Mouse (Mus musculus) spleen, adult 18-20 months (tissue): Measurements from ENCODE around the gene Dusp22.

ENCODE experiments used
- DNase-seq, 2 experiments: peaks; one replicate each; pipeline ENCODE4 v3.0.0; 2022; ENCODE audit warnings: mixed read lengths in 2 of 2

The Dusp22 gene

DNA sequence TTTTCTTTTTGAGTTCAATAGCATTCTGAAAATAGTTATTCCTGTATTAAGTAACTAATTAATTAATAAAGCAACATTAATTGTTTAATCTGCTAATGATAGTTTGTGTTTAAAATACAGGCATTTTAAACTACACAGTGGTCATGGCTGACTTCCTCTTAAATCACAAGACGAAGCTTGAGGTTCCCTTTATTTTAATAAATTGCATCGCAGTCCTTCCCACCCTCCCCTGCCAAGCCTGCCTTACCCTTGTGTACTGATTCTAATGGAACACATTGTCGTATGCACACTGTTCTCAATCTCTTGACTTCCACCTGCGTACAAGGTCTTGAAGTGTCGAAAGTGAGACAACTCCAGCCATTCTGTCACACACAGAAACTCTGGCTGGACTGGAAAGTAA lies 14.1 kb downstream of the Dusp22 start:
- no peak for DNase-seq

DNA sequence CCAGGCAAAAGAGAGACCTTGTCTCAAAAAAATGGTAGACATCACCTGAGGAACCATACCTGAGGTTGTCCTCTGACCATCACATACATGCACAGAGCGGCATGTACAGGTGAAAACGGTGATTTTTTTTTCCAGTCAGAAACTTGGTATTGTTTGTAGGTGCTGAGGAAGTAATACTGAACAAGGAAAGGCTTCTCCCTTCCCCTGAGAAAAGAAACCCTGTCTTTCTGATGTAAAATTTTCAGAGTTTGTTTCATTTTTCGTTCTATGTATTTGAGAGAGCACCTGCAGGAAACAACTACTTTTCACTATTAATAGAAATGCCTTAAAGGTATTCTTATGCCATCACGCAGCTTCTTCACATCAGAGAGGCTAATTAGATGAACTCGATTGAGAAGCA lies 19.0 kb downstream of the Dusp22 start:
- no peak for DNase-seq

DNA sequence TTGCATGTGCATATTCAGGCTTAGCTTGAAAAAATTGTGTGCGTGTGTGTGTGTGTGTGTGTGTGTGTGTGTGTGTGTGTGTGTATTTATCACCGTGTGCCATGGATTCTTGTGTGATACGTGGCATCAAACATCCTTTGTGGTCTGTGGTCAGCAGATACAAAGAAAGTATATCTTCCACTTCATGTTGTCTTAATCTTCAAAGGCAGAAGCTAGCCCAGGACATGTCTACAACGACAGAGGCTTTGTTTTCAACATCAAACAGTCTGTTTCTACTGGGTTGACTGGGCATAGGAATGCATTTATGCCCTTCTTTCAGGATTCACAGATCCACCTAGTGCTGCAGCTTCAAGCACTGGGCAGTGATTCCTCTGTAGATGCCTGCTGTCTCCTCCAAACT lies 22.1 kb downstream of the Dusp22 start:
- DNase-seq, result no peak

DNA sequence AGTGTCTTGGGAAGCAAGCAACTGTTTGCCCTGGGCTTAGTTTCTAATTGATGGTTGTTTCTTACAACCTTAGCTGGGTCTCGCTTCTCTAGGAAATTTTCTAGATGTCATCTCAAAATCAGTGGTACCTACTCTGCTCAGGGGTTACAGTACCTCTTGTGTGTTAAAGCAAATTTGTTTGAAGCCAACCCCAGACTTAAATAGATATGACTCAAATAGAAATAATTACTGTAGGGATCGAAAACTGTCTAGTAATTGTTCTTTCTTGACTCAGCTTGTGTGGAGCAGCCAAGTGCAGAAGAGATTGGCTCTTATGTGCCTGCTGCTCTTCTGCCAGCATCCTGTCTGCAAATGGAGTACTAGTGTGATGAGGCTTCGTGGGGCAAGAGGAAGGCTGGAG lies 22.5 kb downstream of the Dusp22 start:
- no peak for DNase-seq

DNA sequence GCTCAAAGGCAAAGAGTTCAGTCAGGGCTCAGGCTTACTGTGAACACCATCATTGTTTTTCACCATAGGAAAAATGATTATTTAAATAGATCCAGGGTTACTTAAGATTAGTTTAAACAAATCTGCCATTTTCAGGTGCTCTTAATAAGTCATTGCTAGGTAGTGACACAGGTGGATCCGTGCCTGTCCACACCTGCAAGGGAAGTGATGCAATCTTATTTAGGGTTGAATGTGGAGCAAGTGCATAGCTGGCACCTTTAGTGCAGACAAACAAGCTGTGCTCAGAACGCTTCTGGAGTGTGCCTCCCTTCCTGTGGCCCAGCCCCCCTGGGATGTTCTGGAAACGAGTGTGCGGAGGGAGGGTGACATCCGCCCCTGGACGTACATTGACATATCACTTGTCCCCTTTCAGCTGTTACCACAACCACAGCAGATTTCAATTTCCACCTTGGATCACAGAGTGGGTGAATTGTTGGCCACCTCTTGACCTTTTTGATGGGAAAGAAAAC lies 24.9 kb downstream of the Dusp22 start:
- no peak for DNase-seq

DNA sequence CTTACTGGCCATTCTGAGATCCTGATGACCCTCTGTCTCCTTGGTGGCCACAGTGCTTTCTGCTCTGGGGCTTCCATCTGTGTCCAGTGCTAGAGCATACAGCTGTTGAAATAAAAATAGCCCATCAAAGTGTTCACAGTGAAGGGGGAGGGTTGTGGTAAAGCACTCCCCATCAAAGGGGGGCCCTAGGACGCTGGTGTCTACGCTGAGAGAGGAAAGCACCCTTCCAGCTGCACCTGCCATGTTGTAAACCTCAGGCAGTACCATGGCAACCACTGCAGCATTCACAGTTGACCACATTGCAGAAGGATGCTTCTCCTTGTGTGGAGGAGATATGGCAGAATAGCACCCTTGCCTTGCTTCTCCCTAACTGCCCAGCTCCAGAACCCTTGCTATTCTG lies 26.2 kb downstream of the Dusp22 start:
- DNase-seq, result no peak

DNA sequence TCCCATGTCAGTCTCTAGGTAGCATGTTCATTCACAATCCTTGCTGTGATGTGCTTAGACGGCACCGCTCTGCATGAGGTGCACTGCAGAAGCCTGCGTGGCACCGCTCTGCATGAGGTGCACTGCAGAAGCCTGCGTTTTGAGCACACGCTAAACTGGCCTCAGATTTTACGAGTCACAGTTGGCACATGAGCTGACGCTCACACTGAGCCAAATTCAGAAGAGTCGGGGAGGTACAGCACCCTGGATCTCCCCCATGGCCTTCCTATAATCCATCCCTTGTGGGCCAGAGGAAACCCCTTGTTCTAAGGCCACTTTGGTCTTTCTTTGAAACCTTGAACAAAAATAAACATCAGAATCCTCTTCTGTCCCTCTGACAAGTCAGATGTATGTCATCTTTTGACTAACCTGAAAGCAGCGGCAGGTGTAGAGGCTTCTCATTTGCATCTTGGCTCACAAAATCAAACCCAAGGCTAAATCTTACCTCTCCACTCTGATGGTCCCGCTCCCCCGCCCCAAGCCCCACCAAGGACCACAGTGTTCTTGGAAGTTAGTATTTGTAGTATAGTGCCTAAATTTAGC lies 28.3 kb downstream of the Dusp22 start:
- DNase-seq, result no peak

DNA sequence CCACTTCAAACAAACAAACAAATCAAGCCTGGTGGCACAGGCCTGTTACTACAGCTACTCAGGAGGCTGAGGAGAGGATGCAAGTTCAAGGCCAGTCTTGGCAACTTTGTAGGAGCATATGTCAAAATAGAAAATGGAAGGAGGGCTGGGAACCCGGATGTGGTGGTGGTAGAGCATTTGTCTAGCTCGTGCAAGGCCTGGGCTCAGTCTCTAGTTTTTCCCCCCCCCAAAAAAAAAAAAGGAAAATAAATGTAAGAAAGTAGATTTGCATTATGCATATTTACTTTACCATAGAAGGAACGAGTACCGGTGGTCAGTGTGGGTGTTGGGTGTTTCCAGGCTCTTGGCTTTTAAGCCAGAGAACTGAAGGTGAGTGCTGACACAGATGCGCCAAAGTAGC lies 29.7 kb downstream of the Dusp22 start:
- no peak for DNase-seq

DNA sequence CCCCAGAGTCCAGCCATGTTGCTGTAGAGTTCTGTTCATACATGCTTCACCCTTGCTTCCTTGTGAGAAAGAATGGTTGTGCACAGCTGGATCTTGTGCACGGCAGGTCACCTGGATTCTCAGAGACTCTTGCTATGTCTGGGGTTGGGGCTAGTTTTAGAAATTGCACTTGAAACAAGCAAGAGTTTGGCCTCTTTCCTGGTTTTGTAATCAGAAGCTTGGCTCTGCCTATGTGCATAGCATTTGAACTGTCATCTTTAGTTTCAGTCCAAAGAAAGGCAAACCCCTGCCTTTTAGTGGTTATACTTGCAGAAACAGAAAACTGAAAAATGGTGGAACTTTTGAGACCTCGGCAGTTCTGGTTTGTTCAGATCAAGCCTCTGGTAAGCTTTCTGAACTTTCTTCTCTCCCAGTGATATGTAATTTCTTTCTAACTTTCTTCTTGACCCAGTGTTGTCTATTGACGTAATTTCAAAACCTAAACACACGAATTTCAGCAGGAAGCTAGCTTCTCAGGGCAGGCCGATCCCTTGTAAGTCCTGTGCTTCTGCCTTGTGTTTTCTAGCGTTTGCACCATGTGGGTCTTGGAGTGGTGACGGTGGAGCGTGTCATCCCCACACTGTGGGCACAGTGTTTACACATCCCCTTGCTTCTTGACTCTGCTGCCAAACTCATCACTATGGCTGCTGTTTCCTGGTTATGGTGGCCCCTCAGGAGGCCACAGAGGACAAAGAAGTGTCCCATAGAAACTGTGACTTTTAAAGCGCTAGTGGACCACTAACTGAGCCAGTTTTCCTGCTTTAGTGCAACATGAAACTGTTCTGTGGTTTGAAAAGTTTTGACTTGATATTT lies 31.9 kb downstream of the Dusp22 start:
- DNase-seq, result no peak

DNA sequence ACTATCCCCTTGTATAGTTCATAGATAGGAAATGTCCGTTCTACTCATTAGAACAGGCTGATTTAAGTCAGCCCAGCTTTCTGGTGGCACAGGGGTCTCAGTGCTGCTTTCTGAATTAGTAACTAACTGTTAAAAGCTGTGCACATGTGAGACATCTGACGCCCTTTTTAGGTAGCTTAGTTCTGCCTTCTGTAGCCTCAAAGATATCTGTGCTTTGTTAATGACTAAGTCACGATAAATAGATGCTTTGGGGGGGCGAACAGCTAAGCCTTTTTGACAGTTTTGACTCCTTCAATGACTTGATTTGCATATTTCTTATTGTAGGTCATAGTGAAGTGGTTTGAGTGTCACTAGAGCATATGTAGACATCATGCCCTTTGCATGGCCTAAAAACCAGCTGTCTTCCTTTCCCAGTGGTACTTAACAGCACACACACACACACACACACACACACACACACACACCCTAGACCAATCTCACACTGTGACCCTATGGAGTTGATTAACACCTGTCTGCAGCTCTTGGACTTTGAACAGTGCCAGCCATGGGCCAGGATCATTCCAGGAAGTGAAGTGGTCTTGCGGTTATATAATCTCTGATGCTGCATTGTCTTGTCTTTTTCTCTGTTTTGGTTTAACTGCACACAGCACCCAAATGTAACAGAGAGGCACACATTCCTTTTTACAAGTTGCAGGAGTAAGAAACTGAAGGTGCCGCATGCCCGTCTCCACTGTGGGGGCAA lies 33.0 kb downstream of the Dusp22 start:
- DNase-seq, result no peak

DNA sequence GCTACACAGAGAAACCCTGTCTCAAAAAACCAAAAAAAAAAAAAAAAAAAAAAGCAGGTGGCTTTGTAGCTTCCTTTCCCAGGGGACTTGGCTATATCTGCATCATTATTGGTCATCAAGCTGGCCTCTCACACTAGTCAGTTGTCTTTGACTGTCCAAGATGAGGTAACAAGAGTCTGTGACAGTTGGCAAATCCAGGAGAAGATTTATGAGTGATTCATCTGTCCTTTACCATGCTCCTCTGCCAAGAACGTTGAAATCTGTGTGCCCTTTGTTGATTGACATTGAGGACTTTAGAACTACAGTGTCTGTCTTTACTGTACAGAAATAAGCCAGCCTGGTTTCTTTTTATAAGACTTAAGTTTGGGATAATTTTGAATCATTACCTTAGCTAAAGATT lies 35.4 kb downstream of the Dusp22 start:
- no peak for DNase-seq

DNA sequence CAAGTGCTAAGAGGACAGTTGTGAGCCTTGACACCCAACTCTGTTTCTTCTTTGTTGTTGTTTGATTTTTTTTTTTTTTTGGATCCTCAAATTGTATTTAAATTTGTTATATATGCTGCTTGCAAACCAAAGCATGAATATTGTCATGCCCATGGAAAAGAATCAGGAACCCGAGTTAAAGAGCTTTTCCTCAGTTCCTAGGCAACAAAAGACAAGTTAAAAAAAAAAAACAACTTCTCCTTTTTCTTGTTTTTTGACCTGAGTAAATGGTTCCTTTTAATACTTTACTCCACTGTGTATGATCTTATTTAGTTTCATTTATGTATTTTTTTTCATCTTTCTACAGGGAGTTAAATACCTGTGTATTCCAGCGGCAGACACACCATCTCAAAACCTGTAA lies 36.1 kb downstream of the Dusp22 start:
- no peak for DNase-seq

DNA sequence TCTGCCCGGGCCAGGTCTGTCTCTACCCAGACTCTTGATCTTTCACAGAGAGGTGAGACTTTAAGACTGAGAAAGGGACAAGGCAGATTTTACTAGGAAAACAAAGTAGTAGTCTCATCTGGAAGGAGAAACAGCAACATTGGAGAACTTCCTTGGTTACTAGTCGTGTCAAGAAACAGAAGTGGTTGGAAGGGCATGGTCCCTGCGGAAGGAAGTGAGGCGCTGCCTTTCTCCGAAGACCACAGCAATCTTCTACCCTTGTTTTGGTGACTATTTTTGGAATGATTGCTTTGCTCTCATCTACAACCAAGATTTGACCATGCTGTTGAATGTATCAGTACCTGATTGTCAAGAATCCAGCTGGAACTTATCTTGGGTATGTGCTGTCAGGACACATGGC lies 38.1 kb downstream of the Dusp22 start:
- DNase-seq, result no peak

DNA sequence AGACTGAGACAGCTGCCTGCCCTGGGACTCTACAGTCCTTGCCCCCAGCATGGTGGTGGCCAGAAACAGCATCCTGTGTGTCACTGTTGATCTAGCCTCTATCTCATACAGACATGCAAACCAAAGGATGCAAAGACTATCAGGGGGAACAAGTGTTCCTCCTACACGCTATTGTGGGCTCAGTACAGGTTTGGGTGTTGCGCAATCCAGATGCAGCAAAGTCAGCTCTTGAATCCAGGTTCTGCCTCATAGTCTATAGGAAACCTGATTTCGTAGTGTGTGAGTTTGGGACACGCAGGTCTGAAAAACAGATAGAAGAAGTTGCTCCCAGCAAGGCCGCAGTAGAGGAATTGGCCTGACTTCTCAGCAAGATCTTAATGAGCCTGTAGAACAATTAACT lies 42.9 kb downstream of the Dusp22 start:
- DNase-seq, result no peak

DNA sequence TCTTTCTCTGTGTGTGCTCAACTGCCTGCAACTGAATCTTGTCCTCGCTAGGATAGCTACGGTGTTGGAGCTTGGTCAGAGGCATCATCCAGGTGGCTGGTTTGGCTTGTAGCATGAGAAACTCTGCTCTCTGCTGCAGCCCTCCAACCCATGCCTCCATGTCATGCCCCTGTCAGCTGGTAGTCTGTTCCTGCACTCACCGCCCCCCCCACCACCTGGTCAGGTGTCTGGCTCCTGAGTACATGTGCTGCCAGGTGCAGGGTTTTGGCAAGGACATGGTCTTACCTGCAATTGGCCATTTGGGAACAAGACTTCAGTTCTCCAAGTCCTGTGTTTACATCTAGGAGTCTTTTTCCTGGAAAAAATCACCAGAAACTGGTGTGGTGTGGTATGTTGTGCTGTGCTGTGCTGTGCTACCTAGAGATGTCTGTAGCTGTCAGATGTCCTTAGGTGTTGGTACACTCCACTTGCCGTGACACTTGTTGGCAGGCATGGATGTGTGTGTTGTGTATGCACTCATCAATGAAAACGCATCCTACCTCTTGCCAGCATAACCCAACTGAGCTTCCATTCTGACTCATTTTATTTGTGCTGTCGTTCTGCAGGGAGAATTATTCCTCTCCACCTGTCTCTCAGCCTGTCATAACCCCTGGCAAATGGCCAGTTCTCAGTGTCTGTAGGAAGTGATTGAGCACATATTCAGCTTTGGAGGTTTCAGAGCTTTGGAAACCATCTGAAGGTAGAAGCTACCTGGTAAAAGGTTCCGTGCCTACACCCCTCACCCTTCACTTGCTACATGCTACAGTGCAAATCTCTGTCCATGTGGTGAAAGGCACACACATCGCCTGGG lies 44.7 kb downstream of the Dusp22 start:
- DNase-seq, result no peak

DNA sequence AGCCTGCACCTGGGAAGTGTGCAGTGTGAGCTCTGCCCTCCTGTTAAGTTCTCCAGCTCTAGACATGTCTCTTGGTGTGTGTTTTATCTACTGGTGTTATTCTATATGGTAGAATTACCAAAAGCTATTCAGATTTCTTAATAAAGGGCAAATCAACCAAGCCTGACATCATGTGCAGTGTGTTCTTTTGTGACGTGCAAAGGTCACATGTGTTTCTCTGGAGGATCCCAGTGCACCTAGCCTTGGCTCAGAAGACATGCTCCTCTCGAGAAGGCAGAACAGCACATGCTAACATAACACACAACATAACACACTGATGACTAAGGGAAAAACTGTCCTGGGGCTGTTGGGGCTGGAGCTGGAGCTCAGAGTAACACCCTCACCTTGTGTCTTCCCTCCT lies 51.3 kb downstream of the Dusp22 start:
- DNase-seq, result no peak

DNA sequence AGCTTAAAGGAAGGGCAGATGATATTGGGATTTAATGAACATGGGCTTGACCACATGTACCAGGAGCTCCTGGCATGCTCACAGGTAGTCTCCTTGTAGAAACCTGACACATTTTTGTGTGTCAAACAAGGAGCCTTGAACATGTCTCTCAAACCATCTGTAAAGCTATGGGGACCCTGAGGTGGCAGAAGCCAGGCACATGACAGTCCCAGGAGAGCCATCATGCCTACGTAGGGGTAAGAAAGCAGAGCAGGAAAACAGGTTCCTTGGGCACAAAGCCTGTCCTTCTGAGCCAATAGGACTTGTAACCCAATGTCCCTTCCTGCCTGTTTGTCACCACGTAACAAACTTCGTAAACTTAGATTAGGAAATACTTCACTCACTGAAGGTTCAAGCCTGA lies 51.9 kb downstream of the Dusp22 start:
- no peak for DNase-seq

DNA sequence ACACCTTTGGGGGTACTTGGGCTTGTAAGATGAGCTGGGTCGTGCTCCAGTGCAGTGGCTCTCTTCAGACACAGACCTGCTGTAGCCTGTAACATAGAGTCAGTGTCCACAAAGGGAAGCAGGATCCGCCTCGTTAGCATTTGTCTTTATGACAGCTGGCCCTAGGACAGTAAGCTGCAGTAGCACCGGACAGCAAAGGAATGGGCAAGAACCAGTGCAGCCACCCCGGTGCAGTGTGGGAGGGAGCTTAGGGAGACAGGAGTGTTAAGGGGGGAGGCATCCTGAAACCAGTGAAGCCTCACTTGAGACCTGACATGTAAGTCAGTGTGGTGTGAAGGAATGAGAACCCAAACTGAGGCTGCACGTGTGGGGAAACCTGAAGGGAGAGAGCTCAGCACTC lies 52.5 kb downstream of the Dusp22 start:
- DNase-seq, result no peak

DNA sequence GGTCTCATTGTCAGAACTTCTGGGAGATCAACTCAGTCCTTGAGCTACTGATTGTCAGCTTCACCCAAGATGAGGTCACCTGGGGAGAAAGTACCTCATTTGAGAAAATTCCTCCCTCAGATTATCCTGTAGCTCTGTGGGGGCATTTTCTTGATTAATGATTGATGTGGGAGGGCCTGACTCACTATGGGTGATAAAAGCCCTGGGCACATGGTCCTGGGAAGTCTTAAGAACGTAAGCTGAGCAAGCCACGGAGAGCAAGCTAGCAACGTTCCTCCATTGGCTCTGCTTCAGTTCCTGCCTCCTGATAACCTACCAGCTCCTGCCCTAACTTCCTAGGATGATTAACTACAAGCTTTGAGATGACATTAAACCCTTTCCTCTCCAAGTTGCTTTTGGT lies 53.8 kb downstream of the Dusp22 start:
- DNase-seq, result no peak

DNA sequence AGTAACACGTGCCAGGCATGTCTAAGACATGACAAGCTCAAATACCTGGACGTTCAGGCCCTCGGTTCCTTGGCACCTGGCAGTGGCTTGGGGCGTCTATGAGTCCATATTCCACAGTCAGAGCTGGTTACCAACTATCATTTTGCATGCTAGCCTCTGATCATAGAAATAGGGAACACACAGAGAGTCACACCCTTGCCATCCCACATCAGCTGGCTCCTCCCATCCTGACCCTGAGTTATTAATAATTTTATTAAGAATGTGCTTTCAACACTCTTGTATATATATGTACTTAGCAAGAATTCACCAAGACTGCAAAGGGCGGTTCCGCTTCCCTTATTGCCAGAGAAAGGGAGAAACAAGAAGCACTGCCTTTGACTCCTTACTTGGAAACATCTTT lies 54.8 kb downstream of the Dusp22 start:
- no peak for DNase-seq

DNA sequence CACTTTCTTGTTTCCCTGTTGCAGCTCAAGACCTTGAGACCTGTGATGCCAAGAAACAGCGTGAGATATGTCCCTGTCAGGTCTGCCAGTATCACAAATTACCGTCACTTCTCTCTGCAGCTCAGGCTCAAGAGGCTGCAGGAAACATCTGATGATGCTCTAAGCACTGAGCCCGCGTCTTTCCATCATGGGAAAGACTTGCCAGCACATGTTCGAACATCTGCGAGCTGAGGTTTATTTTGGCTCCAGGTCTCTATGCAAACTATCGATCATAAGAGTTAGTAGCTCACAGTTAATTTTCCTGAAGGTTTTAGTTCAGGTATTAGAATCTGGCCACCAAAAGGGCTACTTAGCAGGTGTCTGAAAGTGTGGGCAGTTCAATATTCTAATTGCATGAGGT lies 55.3 kb downstream of the Dusp22 start:
- DNase-seq, result no peak

DNA sequence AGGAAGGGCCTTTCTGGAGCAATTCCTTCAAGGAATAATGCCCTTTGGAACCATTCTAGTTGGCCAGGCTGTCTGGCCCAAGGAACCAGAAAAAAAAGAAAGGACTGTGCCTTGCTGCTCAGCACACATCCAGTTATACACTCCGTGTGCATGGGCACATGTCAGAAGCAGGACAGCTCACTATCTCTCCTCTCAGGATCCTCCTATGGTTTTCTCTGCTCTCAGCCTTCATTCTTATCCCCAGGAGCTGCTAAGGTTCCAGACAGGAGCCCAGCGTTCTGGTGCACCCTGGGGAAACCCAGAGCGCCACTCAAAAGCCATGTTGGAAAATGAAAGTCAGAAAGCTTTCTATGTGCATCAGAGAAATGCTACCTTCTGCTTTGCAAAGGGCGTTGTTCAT lies 55.8 kb downstream of the Dusp22 start:
- DNase-seq, result no peak

DNA sequence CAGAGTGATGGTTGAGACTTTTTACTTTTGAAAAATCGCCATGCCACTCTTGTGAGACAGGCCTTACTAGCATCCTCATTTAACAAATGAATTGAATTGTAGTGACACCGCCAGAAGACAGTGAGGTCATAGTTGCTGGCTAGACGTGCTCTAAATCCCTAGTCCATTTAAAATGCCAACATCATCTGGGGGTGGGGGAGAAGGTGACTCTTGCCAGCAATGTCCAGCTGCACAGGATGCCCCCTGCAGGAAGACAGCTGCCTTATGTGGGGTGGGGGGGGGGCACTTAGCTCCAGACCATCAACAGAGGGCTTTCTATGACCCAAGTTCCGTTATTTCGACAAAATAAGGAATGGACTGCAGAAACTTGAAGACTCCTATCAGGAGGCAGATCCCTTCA lies 56.8 kb downstream of the Dusp22 start:
- no peak for DNase-seq
